Mouse (Mus musculus): Measurements from ENCODE around the gene Spr. TPM values are rescaled to one million over a fixed set of nuclear protein-coding genes. Genes with fewer than 3 reads are reported as not detected.
"Not testable (repeated sequence)": the region's sequence is repeated elsewhere in the genome, so short reads cannot be mapped to it uniquely, and the experiment has no call there.

Gene Spr
- total and polyA plus RNA-seq, 3 experiments = 44.3 to 69.3 (median 64.4) TPM

GRCm38 (mm10) chr6:85144466-85144865 is 6.9 kb upstream of the Spr start:
- no peak overlapping the region for H3K4me2 ChIP-seq (ENCODE audit: insufficient read depth, low read depth, poor library complexity, severe bottlenecking)
- in situ Hi-C loops (cut with MboI; ENCODE audit: low pct_ligation_motif_present, low pct_unique_long_range_greater_than_20kb, low sequenced_read_pairs) = loop anchor here (10.0 kb wide), 1 partner anchor 90 kb away; no protein-coding TSS in a partner anchor
- DNase-seq (ENCODE audit: extremely low read depth) = no peak
- no peak overlapping the region for H3K4me3 ChIP-seq (replicated peaks in 1 of 3; ENCODE audit: low read depth in 2 of 3, low read length in 2 of 3, poor library complexity in 1 of 3)
- no peak overlapping the region for H3K9ac ChIP-seq (ENCODE audit: insufficient read depth, low read depth)
- H3K4me1 ChIP-seq (ENCODE audit: control insufficient read depth in 1 of 2, insufficient read depth in 2 of 2) = no peaks in the 10 kb centered on the region
- H3K9me3 ChIP-seq (replicated peaks; ENCODE audit: low read length) = no peaks in the 10 kb centered on the region
- H3K27me3 ChIP-seq (replicated peaks) = peaks cover 58% of the 10 kb centered on the region
- H3K36me3 ChIP-seq (replicated peaks in 1 of 2; ENCODE audit: control insufficient read depth in 1 of 2, insufficient read depth in 1 of 2, low read length in 1 of 2) = no peaks in the 10 kb centered on the region
- TF ChIP-seq MAX (IDR thresholded peaks at IDR 0.05; ENCODE audit: low read length) (no peak), PAX5 (IDR thresholded peaks at IDR 0.05; ENCODE audit: low read length) (no peak), ZC3H11A (IDR thresholded peaks at IDR 0.05; ENCODE audit: low read depth, low read length) (no peak), NRF1 (IDR thresholded peaks at IDR 0.05; ENCODE audit: low read depth, low read length) (no peak), POLR2AphosphoS2 (IDR thresholded peaks at IDR 0.05; ENCODE audit: low read depth, low read length) (no peak), ZKSCAN1 (IDR thresholded peaks at IDR 0.05; ENCODE audit: borderline replicate concordance, low read depth, low read length) (no peak), MAFK (IDR thresholded peaks at IDR 0.05; ENCODE audit: insufficient replicate concordance, low read length) (no peak), ETS1 (conservative IDR thresholded peaks at IDR 0.05; ENCODE audit: low read depth, low read length) (no peak), USF1 (IDR thresholded peaks at IDR 0.05; ENCODE audit: low read depth, low read length) (no peak), RCOR1 (conservative IDR thresholded peaks at IDR 0.05; ENCODE audit: low read depth, low read length) (no peak), ZNF384 (IDR thresholded peaks at IDR 0.05; ENCODE audit: low read depth, low read length) (no peak)
- dilution Hi-C loops (cut with MboI; ENCODE audit: extremely low pct_ligation_motif_present, extremely low pct_unique_long_range_greater_than_20kb, low sequenced_read_pairs) = no loop called here
- no peak overlapping the region; the same call in 1 of the 2 replicates for H3K27ac ChIP-seq (ENCODE audit: insufficient read depth, low read depth)
- no peaks in the 10 kb centered on the region for H3K79me2 ChIP-seq (replicated peaks; ENCODE audit: control insufficient read depth, extremely low read depth, insufficient read depth, poor library complexity, severe bottlenecking)

DNA sequence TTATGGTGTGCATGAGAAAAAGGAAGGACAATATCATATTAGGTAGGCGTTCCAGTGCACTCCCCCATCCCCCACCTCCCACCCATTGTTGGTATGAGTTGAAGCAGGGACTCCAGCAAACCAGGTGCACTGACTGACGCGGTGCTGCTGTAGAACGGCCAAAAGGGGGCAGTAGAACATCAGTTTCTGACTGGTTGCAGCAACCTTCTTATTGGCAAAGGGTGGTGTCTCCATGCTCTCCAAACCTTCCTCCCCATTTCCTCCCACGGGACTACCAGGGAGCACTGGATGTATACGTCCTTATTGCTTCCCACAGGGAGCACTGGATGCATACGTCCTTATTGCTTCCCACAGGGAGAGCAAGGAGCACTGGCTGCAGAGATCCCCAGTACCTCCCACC is 3.4 kb upstream of the Spr start:
- H3K36me3 ChIP-seq (replicated peaks in 1 of 2; ENCODE audit: control insufficient read depth in 1 of 2, insufficient read depth in 1 of 2, low read length in 1 of 2); H3K4me3 ChIP-seq (replicated peaks in 1 of 3; ENCODE audit: low read depth in 2 of 3, low read length in 2 of 3, poor library complexity in 1 of 3); H3K9me3 ChIP-seq (replicated peaks; ENCODE audit: low read length); H3K9ac ChIP-seq (ENCODE audit: insufficient read depth, low read depth); H3K4me1 ChIP-seq (ENCODE audit: control insufficient read depth in 1 of 2, insufficient read depth in 2 of 2); H3K27ac ChIP-seq (ENCODE audit: insufficient read depth, low read depth); dilution Hi-C loops (cut with MboI; ENCODE audit: extremely low pct_ligation_motif_present, extremely low pct_unique_long_range_greater_than_20kb, low sequenced_read_pairs); H3K79me2 ChIP-seq (replicated peaks; ENCODE audit: control insufficient read depth, extremely low read depth, insufficient read depth, poor library complexity, severe bottlenecking); H3K4me2 ChIP-seq (ENCODE audit: insufficient read depth, low read depth, poor library complexity, severe bottlenecking): not testable (repeated sequence)
- DNase-seq (ENCODE audit: extremely low read depth) = peak; percentile 59
- TF ChIP-seq CTCF (conservative IDR thresholded peaks at IDR 0.05 in 1 of 2, IDR thresholded peaks at IDR 0.05 in 1 of 2; ENCODE audit: low read depth in 2 of 2, low read length in 2 of 2) (peak; percentile 45 to 68), RAD21 (IDR thresholded peaks at IDR 0.05; ENCODE audit: low read depth, low read length) (peak; percentile 54)
- peaks cover 25% of the 10 kb centered on the region for H3K27me3 ChIP-seq (replicated peaks)
- in situ Hi-C loops (cut with MboI; ENCODE audit: low pct_ligation_motif_present, low pct_unique_long_range_greater_than_20kb, low sequenced_read_pairs) = loop anchor here (10.0 kb wide), 1 partner anchor 94 kb away; no protein-coding TSS in a partner anchor

DNA sequence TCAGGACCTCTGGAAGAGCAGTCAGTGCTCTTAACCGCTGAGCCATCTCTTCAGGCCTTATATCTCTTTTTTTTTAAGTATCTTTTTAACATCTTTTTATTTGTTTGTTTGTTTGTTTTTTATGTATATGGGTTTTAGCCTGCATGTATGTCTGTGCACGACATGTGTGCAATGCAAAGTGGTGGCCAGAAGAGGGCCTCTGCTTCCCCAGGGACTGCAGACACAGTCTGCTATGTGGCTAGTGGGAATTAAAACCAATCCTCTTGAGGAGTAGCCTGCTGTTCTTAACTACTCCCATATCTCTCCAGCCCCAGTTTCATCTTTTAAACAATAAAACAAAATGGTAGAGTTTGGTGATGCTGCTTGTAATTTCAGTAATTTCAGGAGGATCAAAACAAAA is 2.0 kb upstream of the Spr start:
- Histone ChIP-seq H3K79me2 (replicated peaks; ENCODE audit: control insufficient read depth, extremely low read depth, insufficient read depth, poor library complexity, severe bottlenecking) (no peaks in the 10 kb centered on the region), H3K27me3 (replicated peaks) (peaks cover 12% of the 10 kb centered on the region), H3K27ac (ENCODE audit: insufficient read depth, low read depth) (no peak overlapping the region), H3K4me2 (ENCODE audit: insufficient read depth, low read depth, poor library complexity, severe bottlenecking) (no peak overlapping the region), H3K4me1 (ENCODE audit: control insufficient read depth in 1 of 2, insufficient read depth in 2 of 2) (peaks cover 3% of the 10 kb centered on the region in 2 experiments; a peak in 2 of 4 replicates), H3K36me3 (replicated peaks in 1 of 2; ENCODE audit: control insufficient read depth in 1 of 2, insufficient read depth in 1 of 2, low read length in 1 of 2) (peaks cover 0 to 6% of the 10 kb centered on the region in 2 experiments), H3K4me3 (replicated peaks in 1 of 3; ENCODE audit: low read depth in 2 of 3, low read length in 2 of 3, poor library complexity in 1 of 3) (no peak overlapping the region), H3K9ac (ENCODE audit: insufficient read depth, low read depth) (no peak overlapping the region), H3K9me3 (replicated peaks; ENCODE audit: low read length) (no peaks in the 10 kb centered on the region)
- dilution Hi-C loops (cut with MboI; ENCODE audit: extremely low pct_ligation_motif_present, extremely low pct_unique_long_range_greater_than_20kb, low sequenced_read_pairs) = no loop called here
- in situ Hi-C loops (cut with MboI; ENCODE audit: low pct_ligation_motif_present, low pct_unique_long_range_greater_than_20kb, low sequenced_read_pairs) = no loop called here
- TF ChIP-seq CHD1 (IDR thresholded peaks at IDR 0.05; ENCODE audit: low read depth, low read length) (no peak), ELF1 (IDR thresholded peaks at IDR 0.05; ENCODE audit: low read depth, low read length) (no peak), NRF1 (IDR thresholded peaks at IDR 0.05; ENCODE audit: low read depth, low read length) (no peak), E2F4 (IDR thresholded peaks at IDR 0.05; ENCODE audit: insufficient replicate concordance, low read depth, low read length) (no peak), CHD2 (IDR thresholded peaks at IDR 0.05; ENCODE audit: low read length) (no peak), CTCF (conservative IDR thresholded peaks at IDR 0.05 in 1 of 2, IDR thresholded peaks at IDR 0.05 in 1 of 2; ENCODE audit: low read depth in 2 of 2, low read length in 2 of 2) (peak; percentile 7 to 12; a peak in 1 of 4 replicates), POLR2A (IDR thresholded peaks at IDR 0.05; ENCODE audit: low read depth, low read length) (no peak)
- no peak for DNase-seq (ENCODE audit: extremely low read depth)

DNA sequence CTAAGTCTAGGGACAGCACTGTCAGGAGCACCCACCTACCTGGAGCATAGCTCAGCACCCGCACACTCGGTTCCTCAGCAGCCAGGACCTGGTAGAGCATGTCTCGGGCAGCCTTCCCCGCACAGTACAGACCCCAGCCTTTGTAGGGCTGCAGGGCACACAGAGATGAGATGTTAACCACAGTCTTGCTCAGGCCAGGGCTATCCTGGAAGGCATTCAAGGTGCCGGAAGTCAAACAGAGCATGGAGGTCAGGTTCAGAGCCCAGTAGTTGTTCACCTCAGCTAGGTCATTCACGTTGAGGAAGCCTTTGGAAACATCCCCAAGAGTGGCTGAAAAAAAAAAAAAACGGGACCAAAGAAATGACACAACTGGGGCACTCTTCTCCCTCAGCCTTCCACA is 782 bp downstream of the Spr start:
- H3K27ac ChIP-seq (ENCODE audit: insufficient read depth, low read depth); H3K4me1 ChIP-seq (ENCODE audit: control insufficient read depth in 1 of 2, insufficient read depth in 2 of 2); DNase-seq (ENCODE audit: extremely low read depth); H3K9me3 ChIP-seq (replicated peaks; ENCODE audit: low read length); H3K79me2 ChIP-seq (replicated peaks; ENCODE audit: control insufficient read depth, extremely low read depth, insufficient read depth, poor library complexity, severe bottlenecking); dilution Hi-C loops (cut with MboI; ENCODE audit: extremely low pct_ligation_motif_present, extremely low pct_unique_long_range_greater_than_20kb, low sequenced_read_pairs); H3K27me3 ChIP-seq (replicated peaks); in situ Hi-C loops (cut with MboI; ENCODE audit: low pct_ligation_motif_present, low pct_unique_long_range_greater_than_20kb, low sequenced_read_pairs): not testable (repeated sequence)
- Histone ChIP-seq H3K4me2 (ENCODE audit: insufficient read depth, low read depth, poor library complexity, severe bottlenecking) (peak overlapping the region; percentile 26), H3K9ac (ENCODE audit: insufficient read depth, low read depth) (peak overlapping the region; percentile 67; the same call in 1 of the 2 replicates), H3K4me3 (replicated peaks in 1 of 3; ENCODE audit: low read depth in 2 of 3, low read length in 2 of 3, poor library complexity in 1 of 3) (peak overlapping the region; percentile 27 to 87 (median 80)), H3K36me3 (replicated peaks in 1 of 2; ENCODE audit: control insufficient read depth in 1 of 2, insufficient read depth in 1 of 2, low read length in 1 of 2) (peaks cover 7 to 22% of the 10 kb centered on the region in 2 experiments)

Data from CH12.LX (cell line).